Mouse (Mus musculus): ENCODE results near the gene Mtmr11. TPM values are rescaled to one million over a fixed set of nuclear protein-coding genes. Genes with fewer than 3 reads are reported as not detected.
"Not testable (repeated sequence)": the region's sequence is repeated elsewhere in the genome, so short reads cannot be mapped to it uniquely, and the experiment has no call there.

The Mtmr11 gene
- polyA plus RNA-seq, 1 experiment from 2014 or later, result 16.0 TPM

DNA sequence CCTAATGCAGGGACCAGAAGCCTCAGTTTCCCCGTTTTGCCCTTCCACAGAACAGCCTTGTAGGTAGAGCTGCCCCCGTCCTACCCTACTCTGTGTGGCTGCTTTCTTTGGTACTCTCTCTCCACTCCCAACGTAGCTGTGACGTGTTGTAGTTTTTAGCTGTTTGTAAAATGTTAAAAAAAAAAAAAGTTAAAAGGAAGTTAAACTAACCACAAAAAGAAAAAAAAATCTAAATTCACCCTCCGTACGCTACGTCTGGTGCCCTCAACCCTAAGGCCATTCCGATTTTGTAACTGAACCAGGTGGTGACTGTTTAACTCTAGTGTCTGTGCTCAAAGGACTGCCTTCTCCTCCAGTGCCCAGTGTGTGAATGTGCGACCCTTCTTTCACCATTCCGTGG lies 33.2 kb downstream of the Mtmr11 start:
- 88% methylated on average over 10 of the region's 10 CpGs for whole genome bisulfite sequencing
- no peak for DNase-seq (ENCODE audit: low spot score)
- no peaks in the 10 kb centered on the region for H3K9me3 ChIP-seq (ENCODE audit: control insufficient read depth, low read length)
- H3K27me3 ChIP-seq (ENCODE audit: control insufficient read depth, insufficient read depth, low read length), result no peaks in the 10 kb centered on the region
- peaks cover 4% of the 10 kb centered on the region; the same call in 1 of the 2 replicates for H3K4me1 ChIP-seq (replicated peaks; ENCODE audit: control insufficient read depth, insufficient read depth, low read length)
- no peak for ATAC-seq (ENCODE audit: low FRiP score)
- H3K4me3 ChIP-seq (ENCODE audit: low read depth, low read length), result no peak overlapping the region
- no peak overlapping the region for H3K4me2 ChIP-seq (replicated peaks; ENCODE audit: low read depth, low read length)
- H3K9ac ChIP-seq (ENCODE audit: low read depth, low read length), result no peak overlapping the region
- no peak overlapping the region for H3K27ac ChIP-seq (ENCODE audit: low read depth, low read length)
- H3K36me3 ChIP-seq (ENCODE audit: control insufficient read depth, insufficient read depth, low read length), result no peaks in the 10 kb centered on the region

GRCm38 (mm10) chr3:96195616-96196313 lies 34.0 kb downstream of the Mtmr11 start:
- H3K27ac ChIP-seq (ENCODE audit: low read depth, low read length), result no peak overlapping the region
- no peaks in the 10 kb centered on the region for H3K9me3 ChIP-seq (ENCODE audit: control insufficient read depth, low read length)
- H3K9ac ChIP-seq (ENCODE audit: low read depth, low read length), result no peak overlapping the region
- H3K27me3 ChIP-seq (ENCODE audit: control insufficient read depth, insufficient read depth, low read length), result no peaks in the 10 kb centered on the region
- no peak for DNase-seq (ENCODE audit: low spot score)
- H3K4me3 ChIP-seq (ENCODE audit: low read depth, low read length), result no peak overlapping the region
- no peak overlapping the region for H3K4me2 ChIP-seq (replicated peaks; ENCODE audit: low read depth, low read length)
- H3K4me1 ChIP-seq (replicated peaks; ENCODE audit: control insufficient read depth, insufficient read depth, low read length), result peaks cover 4% of the 10 kb centered on the region; the same call in 1 of the 2 replicates
- H3K36me3 ChIP-seq (ENCODE audit: control insufficient read depth, insufficient read depth, low read length), result no peaks in the 10 kb centered on the region
- 95% methylated on average over 11 of the region's 11 CpGs for WGBS
- ATAC-seq (ENCODE audit: low FRiP score), result no peak

- Histone ChIP-seq H3K4me3 (ENCODE audit: low read depth, low read length) (peak overlapping the region; percentile 61), H3K4me2 (replicated peaks; ENCODE audit: low read depth, low read length) (peak overlapping the region; percentile 92), H3K4me1 (replicated peaks; ENCODE audit: control insufficient read depth, insufficient read depth, low read length) (peaks cover 4% of the 10 kb centered on the region; the same call in 1 of the 2 replicates), H3K27me3 (ENCODE audit: control insufficient read depth, insufficient read depth, low read length) (no peaks in the 10 kb centered on the region), H3K9ac (ENCODE audit: low read depth, low read length) (peak overlapping the region; percentile 90), H3K9me3 (ENCODE audit: control insufficient read depth, low read length) (no peaks in the 10 kb centered on the region), H3K36me3 (ENCODE audit: control insufficient read depth, insufficient read depth, low read length) (no peaks in the 10 kb centered on the region), H3K27ac (ENCODE audit: low read depth, low read length) (peak overlapping the region; percentile 92)
- ATAC-seq (ENCODE audit: low FRiP score), result peak; percentile 19; the same call in 1 of the 2 replicates
- DNase-seq (ENCODE audit: low spot score), result no peak
- WGBS, result 20% methylated on average over 27 of the region's 27 CpGs
Observed at GRCm38 (mm10) chr3:96196437-96197128, 34.8 kb downstream of the Mtmr11 start.

GRCm38 (mm10) chr3:96197129-96197749 lies 35.4 kb downstream of the Mtmr11 start:
- Histone ChIP-seq H3K4me1 (replicated peaks; ENCODE audit: control insufficient read depth, insufficient read depth, low read length) (peaks cover 4% of the 10 kb centered on the region; the same call in 1 of the 2 replicates), H3K4me2 (replicated peaks; ENCODE audit: low read depth, low read length) (peak overlapping the region; percentile 92), H3K27ac (ENCODE audit: low read depth, low read length) (peak overlapping the region; percentile 92), H3K27me3 (ENCODE audit: control insufficient read depth, insufficient read depth, low read length) (no peaks in the 10 kb centered on the region), H3K9ac (ENCODE audit: low read depth, low read length) (peak overlapping the region; percentile 90), H3K36me3 (ENCODE audit: control insufficient read depth, insufficient read depth, low read length) (no peaks in the 10 kb centered on the region), H3K4me3 (ENCODE audit: low read depth, low read length) (peak overlapping the region; percentile 61), H3K9me3 (ENCODE audit: control insufficient read depth, low read length) (no peaks in the 10 kb centered on the region)
- ATAC-seq (ENCODE audit: low FRiP score), result peak; percentile 95
- peak; percentile 90 for DNase-seq (ENCODE audit: low spot score)
- WGBS, result under 1% methylated on average over 50 of the region's 50 CpGs

GRCm38 (mm10) chr3:96198181-96198580 lies 36.4 kb downstream of the Mtmr11 start:
- no peak for DNase-seq (ENCODE audit: low spot score)
- H3K9me3 ChIP-seq (ENCODE audit: control insufficient read depth, low read length), result no peaks in the 10 kb centered on the region
- WGBS, result 6% methylated on average over 6 of the region's 6 CpGs
- no peaks in the 10 kb centered on the region for H3K36me3 ChIP-seq (ENCODE audit: control insufficient read depth, insufficient read depth, low read length)
- peak overlapping the region; percentile 92 for H3K4me2 ChIP-seq (replicated peaks; ENCODE audit: low read depth, low read length)
- H3K27ac ChIP-seq (ENCODE audit: low read depth, low read length), result no peak overlapping the region
- no peaks in the 10 kb centered on the region for H3K27me3 ChIP-seq (ENCODE audit: control insufficient read depth, insufficient read depth, low read length)
- peak; percentile 12; the same call in 1 of the 2 replicates for ATAC-seq (ENCODE audit: low FRiP score)
- H3K4me1 ChIP-seq (replicated peaks; ENCODE audit: control insufficient read depth, insufficient read depth, low read length), result peaks cover 4% of the 10 kb centered on the region; the same call in 1 of the 2 replicates
- H3K4me3 ChIP-seq (ENCODE audit: low read depth, low read length), result no peak overlapping the region
- peak overlapping the region; percentile 44 for H3K9ac ChIP-seq (ENCODE audit: low read depth, low read length)

DNA sequence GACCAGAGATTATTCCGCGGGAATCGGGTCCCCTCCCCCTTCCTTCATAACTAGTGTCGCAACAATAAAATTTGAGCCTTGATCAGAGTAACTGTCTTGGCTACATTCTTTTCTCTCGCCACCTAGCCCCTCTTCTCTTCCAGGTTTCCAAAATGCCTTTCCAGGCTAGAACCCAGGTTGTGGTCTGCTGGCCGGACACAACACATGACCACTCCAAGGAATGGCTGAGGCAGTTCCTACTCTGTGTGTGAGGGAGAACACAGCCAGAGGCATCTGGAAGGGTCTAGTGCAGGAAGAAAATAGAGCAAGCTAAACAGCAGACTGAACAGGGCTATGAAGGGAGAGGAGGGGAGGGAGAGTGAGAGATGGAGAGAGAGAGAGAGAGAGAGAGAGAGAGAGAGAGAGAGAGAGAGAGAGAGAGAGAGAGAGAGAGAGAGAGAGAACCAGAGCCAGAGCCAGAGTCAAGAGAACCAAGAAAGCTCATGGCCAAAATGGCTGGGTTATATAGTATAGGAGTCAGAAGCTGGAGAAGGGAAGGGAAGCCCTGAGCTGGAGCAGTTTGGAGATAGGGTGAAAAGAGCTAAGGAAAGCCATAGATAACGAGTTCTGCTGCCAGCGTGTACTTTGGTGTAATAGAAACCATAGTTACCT lies 36.9 kb downstream of the Mtmr11 start:
- not testable (repeated sequence) for H3K4me3 ChIP-seq (ENCODE audit: low read depth, low read length); H3K9ac ChIP-seq (ENCODE audit: low read depth, low read length); H3K27ac ChIP-seq (ENCODE audit: low read depth, low read length); H3K4me1 ChIP-seq (replicated peaks; ENCODE audit: control insufficient read depth, insufficient read depth, low read length); H3K27me3 ChIP-seq (ENCODE audit: control insufficient read depth, insufficient read depth, low read length); H3K9me3 ChIP-seq (ENCODE audit: control insufficient read depth, low read length); H3K36me3 ChIP-seq (ENCODE audit: control insufficient read depth, insufficient read depth, low read length); DNase-seq (ENCODE audit: low spot score); ATAC-seq (ENCODE audit: low FRiP score); H3K4me2 ChIP-seq (replicated peaks; ENCODE audit: low read depth, low read length)
- 34% methylated on average over 6 of the region's 8 CpGs for WGBS

GRCm38 (mm10) chr3:96199731-96200130 lies 37.9 kb downstream of the Mtmr11 start:
- ATAC-seq (ENCODE audit: low FRiP score) (no peak), DNase-seq (ENCODE audit: low spot score) (no peak)
- H3K9me3 ChIP-seq (ENCODE audit: control insufficient read depth, low read length), result no peaks in the 10 kb centered on the region
- H3K9ac ChIP-seq (ENCODE audit: low read depth, low read length), result no peak overlapping the region
- no peak overlapping the region for H3K4me3 ChIP-seq (ENCODE audit: low read depth, low read length)
- H3K4me2 ChIP-seq (replicated peaks; ENCODE audit: low read depth, low read length), result no peak overlapping the region
- H3K4me1 ChIP-seq (replicated peaks; ENCODE audit: control insufficient read depth, insufficient read depth, low read length), result peaks cover 4% of the 10 kb centered on the region; the same call in 1 of the 2 replicates
- H3K36me3 ChIP-seq (ENCODE audit: control insufficient read depth, insufficient read depth, low read length), result no peaks in the 10 kb centered on the region
- no peak overlapping the region for H3K27ac ChIP-seq (ENCODE audit: low read depth, low read length)
- 69% methylated on average over 2 of the region's 2 CpGs for WGBS
- no peaks in the 10 kb centered on the region for H3K27me3 ChIP-seq (ENCODE audit: control insufficient read depth, insufficient read depth, low read length)

DNA sequence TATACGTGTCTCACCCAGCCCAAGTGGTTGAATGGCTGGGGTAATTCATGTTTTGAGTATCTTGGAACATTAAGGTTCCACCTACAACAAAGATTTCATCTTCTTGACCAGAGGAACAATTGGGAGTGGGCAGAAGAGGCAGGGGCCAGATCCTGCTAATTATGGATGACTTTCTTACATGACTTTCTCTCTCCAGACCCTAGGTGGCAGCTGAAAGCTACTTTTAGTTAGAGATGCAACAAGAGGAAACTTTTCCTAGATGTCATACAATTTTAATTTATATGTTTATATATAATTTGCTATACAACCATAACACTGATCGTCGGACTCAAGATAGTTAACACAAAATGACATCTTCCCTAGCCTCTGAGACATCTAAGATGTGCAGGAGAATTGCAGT lies 46.0 kb downstream of the Mtmr11 start:
- DNase-seq (ENCODE audit: low spot score) (no peak), ATAC-seq (ENCODE audit: low FRiP score) (no peak)
- H3K27ac ChIP-seq (ENCODE audit: low read depth, low read length), result no peak overlapping the region
- H3K4me1 ChIP-seq (replicated peaks; ENCODE audit: control insufficient read depth, insufficient read depth, low read length), result no peaks in the 10 kb centered on the region
- WGBS, result 87% methylated on average over 3 of the region's 3 CpGs
- no peak overlapping the region for H3K4me3 ChIP-seq (ENCODE audit: low read depth, low read length)
- no peak overlapping the region for H3K4me2 ChIP-seq (replicated peaks; ENCODE audit: low read depth, low read length)
- H3K9me3 ChIP-seq (ENCODE audit: control insufficient read depth, low read length), result no peaks in the 10 kb centered on the region
- H3K9ac ChIP-seq (ENCODE audit: low read depth, low read length), result no peak overlapping the region
- H3K27me3 ChIP-seq (ENCODE audit: control insufficient read depth, insufficient read depth, low read length), result no peaks in the 10 kb centered on the region
- no peaks in the 10 kb centered on the region for H3K36me3 ChIP-seq (ENCODE audit: control insufficient read depth, insufficient read depth, low read length)

All from hindbrain, embryonic 11.5 days (tissue).